Mouse (Mus musculus) midbrain, postnatal 0 days (tissue): ENCODE results near the gene Sft2d1. TPM values are rescaled to one million over a fixed set of nuclear protein-coding genes. Genes with fewer than 3 reads are reported as not detected.
"Not testable (repeated sequence)": the region's sequence is repeated elsewhere in the genome, so short reads cannot be mapped to it uniquely, and the experiment has no call there.

ENCODE experiments used
- ATAC-seq: fragments of 200-750 bp; cut with Nextera tagmentation; 2 replicates; pipeline ENCODE4 v1.8.0; 2017; ENCODE audit warnings: moderate number of reproducible peaks, mild to moderate bottlenecking, moderate TSS enrichment, moderate library complexity; ENCODE audit not compliant: low FRiP score
- DNase-seq: peaks from one replicate; pipeline ENCODE4 v3.0.0-alpha.2; 2015; ENCODE audit warnings: low spot score
- H3K27ac ChIP-seq: fragments of 300-500 bp; sonication (generic); 2 replicates; pipeline ENCODE4 v1.5.1; 2014; ENCODE audit warnings: low read depth, mild to moderate bottlenecking, low read length, mixed read lengths
- H3K27me3 ChIP-seq: fragments of 300-500 bp; sonication (generic); 2 replicates; pipeline ENCODE4 v1.6.1; 2014; ENCODE audit warnings: low read length, control low read depth, mixed read lengths; ENCODE audit not compliant: insufficient read depth
- H3K36me3 ChIP-seq: fragments of 300-500 bp; sonication (generic); 2 replicates; pipeline ENCODE4 v1.6.1; 2014; ENCODE audit warnings: low read length, control low read depth, mixed read lengths; ENCODE audit not compliant: insufficient read depth
- H3K4me1 ChIP-seq: fragments of 300-500 bp; sonication (generic); 2 replicates; pipeline ENCODE4 v1.6.1; 2014; ENCODE audit warnings: mild to moderate bottlenecking, control low read depth, antibody characterized with exemption, low read length, mixed read lengths; ENCODE audit not compliant: insufficient read depth
- H3K4me2 ChIP-seq: fragments of 300-500 bp; sonication (generic); 2 replicates; pipeline ENCODE4 v1.6.1; 2014; ENCODE audit warnings: low read depth, mild to moderate bottlenecking, low read length, mixed read lengths; ENCODE audit not compliant: poor library complexity, severe bottlenecking
- H3K4me3 ChIP-seq: fragments of 300-500 bp; sonication (generic); 2 replicates; pipeline ENCODE4 v1.5.1; 2014; ENCODE audit warnings: low read depth, mild to moderate bottlenecking, low read length, moderate library complexity
- H3K9ac ChIP-seq: fragments of 300-500 bp; sonication (generic); replicated peaks from 2 replicates; pipeline ENCODE4 v1.6.1; 2014; ENCODE audit warnings: mild to moderate bottlenecking, low read length, moderate library complexity, mixed read lengths; ENCODE audit not compliant: poor library complexity, severe bottlenecking
- H3K9me3 ChIP-seq: fragments of 300-500 bp; sonication (generic); 2 replicates; pipeline ENCODE4 v1.6.1; 2016; ENCODE audit warnings: low read length, control low read depth
- CTCF ChIP-seq: IDR thresholded peaks from 2 replicates; pipeline ENCODE4 v1.5.1; 2016; ENCODE audit warnings: antibody characterized with exemption, mild to moderate bottlenecking
- WGBS: fragments of 180-500 bp; shearing (Covaris S2); extraction: QIAGEN DNeasy Blood & Tissue Kit; methylation state at CpG from one replicate; pipeline ENCODE4 v1.1.7; 2014; 5-methylcytosine and 5-hydroxymethylcytosine counted together
- polyA plus RNA-seq: library from polyadenylated mRNA; unstranded; fragments of >200 nt; fragmentation: Nextera tagmentation; extraction: Ambion mirVana; gene quantifications from 2 replicates; pipeline ENCODE4 v1.2.1, GENCODE M21; 2015
- total RNA-seq: library from RNA; depleted of rRNA; stranded (reverse); fragments of >200 nt; gene quantifications from 2 replicates; pipeline ENCODE4 v1.2.3, GENCODE M21; 2014

Sft2d1 gene
- total and polyA plus RNA-seq, 2 experiments from 2014 or later = 130 to 221 TPM

- Histone ChIP-seq H3K36me3 (peaks cover 22% of the 10 kb centered on the region), H3K9me3 (no peaks in the 10 kb centered on the region), H3K4me1 (no peaks in the 10 kb centered on the region), H3K27me3 (no peaks in the 10 kb centered on the region), H3K4me2 (no peak overlapping the region), H3K4me3 (no peak overlapping the region), H3K27ac (no peak overlapping the region), H3K9ac (no peak overlapping the region)
- no peak for TF ChIP-seq CTCF
- ATAC-seq (no peak), DNase-seq (no peak)
- 76% methylated on average over 5 of the region's 5 CpGs for WGBS
Measured at GRCm38 (mm10) chr17:8330602-8331001, 19.7 kb downstream of the Sft2d1 start.

GRCm38 (mm10) chr17:8337159-8337558 lies 26.3 kb downstream of the Sft2d1 start, which contains the start of gene Prr18:
Gene Prr18, plus strand, starts transcription at chr17:8337459.
- ATAC-seq, H3K4me2 ChIP-seq, H3K9me3 ChIP-seq, H3K4me3 ChIP-seq, DNase-seq, H3K36me3 ChIP-seq, H3K9ac ChIP-seq, H3K27ac ChIP-seq, H3K27me3 ChIP-seq: not testable (repeated sequence)
- no CpG with 5 or more reads among the region's 5 CpGs for WGBS
- H3K4me1 ChIP-seq = peaks cover 12% of the 10 kb centered on the region

- WGBS = 11% methylated on average over 8 of the region's 8 CpGs
- peaks cover 22% of the 10 kb centered on the region for H3K4me1 ChIP-seq
- ATAC-seq = peak; percentile 73
Measured at GRCm38 (mm10) chr17:8339666-8340374, 28.9 kb downstream of the Sft2d1 start.

GRCm38 (mm10) chr17:8340407-8341359 lies 29.8 kb downstream of the Sft2d1 start:
- Histone ChIP-seq H3K9me3 (no peaks in the 10 kb centered on the region), H3K27me3 (no peaks in the 10 kb centered on the region), H3K4me3 (peak overlapping the region; percentile 75), H3K27ac (peak overlapping the region; percentile 95), H3K36me3 (no peaks in the 10 kb centered on the region), H3K9ac (peak overlapping the region; percentile 95), H3K4me2 (peak overlapping the region; percentile 98), H3K4me1 (peaks cover 22% of the 10 kb centered on the region)
- DNase-seq (peak; percentile 82), ATAC-seq (peak; percentile 82)
- WGBS = under 1% methylated on average over 45 of the region's 92 CpGs
- TF ChIP-seq CTCF = 0 out of 2 replicates have a peak, but pooled peaks have one; percentile 1

More at GRCm38 (mm10) chr17:8339666-8340374, 28.9 kb downstream of the Sft2d1 start:
- no peaks in the 10 kb centered on the region for H3K9me3 ChIP-seq
- no peak for TF ChIP-seq CTCF
- H3K4me2 ChIP-seq = peak overlapping the region; percentile 98
- H3K27ac ChIP-seq = peak overlapping the region; percentile 95
- no peaks in the 10 kb centered on the region for H3K36me3 ChIP-seq
- peak overlapping the region; percentile 75 for H3K4me3 ChIP-seq
- no peaks in the 10 kb centered on the region for H3K27me3 ChIP-seq
- DNase-seq = peak; percentile 90
- H3K9ac ChIP-seq = peak overlapping the region; percentile 95

- H3K4me2 ChIP-seq = peak overlapping the region; percentile 98
- H3K9me3 ChIP-seq = no peaks in the 10 kb centered on the region
- ATAC-seq = peak; percentile 18
- H3K36me3 ChIP-seq = no peaks in the 10 kb centered on the region
- peak overlapping the region; percentile 95 for H3K27ac ChIP-seq
- peak overlapping the region; percentile 75 for H3K4me3 ChIP-seq
- H3K4me1 ChIP-seq = peaks cover 22% of the 10 kb centered on the region
- peak; percentile 12 for DNase-seq
- no peaks in the 10 kb centered on the region for H3K27me3 ChIP-seq
- 7% methylated on average over 46 of the region's 46 CpGs for WGBS
- TF ChIP-seq CTCF = no peak; the same call in 1 of the 2 replicates
- H3K9ac ChIP-seq = peak overlapping the region; percentile 95
Measured at GRCm38 (mm10) chr17:8341360-8341963, 30.6 kb downstream of the Sft2d1 start.
